Mouse (Mus musculus): Measurements from ENCODE around the gene Slc26a3.
"Not testable (repeated sequence)": the region's sequence is repeated elsewhere in the genome, so short reads cannot be mapped to it uniquely, and the experiment has no call there.

Gene Slc26a3

DNA sequence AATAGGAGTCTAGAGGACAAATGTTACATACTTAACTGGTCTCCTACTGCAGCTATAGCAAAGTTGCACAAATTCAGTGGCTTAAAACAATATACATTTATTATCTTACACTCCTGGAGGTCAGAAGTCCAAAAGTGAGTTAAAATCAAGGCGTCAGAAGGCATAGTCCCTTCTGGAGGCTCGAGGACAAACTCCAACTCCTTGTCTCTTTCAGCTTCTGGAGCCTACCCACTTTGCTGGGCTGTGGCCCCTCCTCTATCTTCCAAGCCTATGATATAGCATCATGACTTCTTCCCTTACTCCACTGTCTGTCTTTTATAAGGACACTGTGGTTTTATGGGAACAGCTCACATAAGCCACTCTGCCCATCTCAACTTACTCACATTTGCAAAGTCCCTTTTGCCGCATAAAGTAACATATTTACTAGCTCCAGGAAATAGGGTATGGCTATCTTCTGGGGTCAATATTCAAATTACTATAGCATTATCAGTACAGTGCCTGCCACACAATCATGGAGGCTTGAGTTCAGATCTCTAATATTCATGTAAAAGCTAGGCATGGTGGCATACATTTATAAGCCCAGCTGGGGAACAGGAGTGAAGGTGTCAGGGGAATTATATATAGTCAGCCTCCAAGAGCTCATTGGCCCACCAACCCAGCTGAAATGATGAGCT is 31.4 kb downstream of the Slc26a3 start:
- DNase-seq (ENCODE audit: low read depth in 1 of 2, low spot score in 2 of 2) = no peak

GRCm38 (mm10) chr12:31437791-31438190 is 47.1 kb downstream of the Slc26a3 start:
- no peak for DNase-seq (ENCODE audit: low read depth in 1 of 2, low spot score in 2 of 2)

DNA sequence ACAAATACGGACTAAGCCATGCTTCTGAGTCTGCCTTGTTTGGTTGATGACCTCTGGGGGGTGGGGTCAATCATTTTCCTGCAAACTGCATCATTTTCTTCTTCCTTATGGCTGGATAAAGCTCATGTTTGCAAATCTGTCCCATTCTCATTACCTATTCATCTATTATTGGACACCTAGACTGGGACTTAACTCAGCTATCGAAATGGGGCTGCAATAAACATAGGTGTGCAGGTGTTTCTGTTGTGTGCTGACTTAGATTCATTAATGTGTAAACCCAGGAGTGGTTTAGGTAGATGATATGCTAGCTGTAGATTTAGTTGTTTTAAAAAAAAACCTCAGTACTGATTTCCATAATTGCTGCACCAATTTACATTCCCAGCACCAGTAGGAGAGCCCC is 48.9 kb downstream of the Slc26a3 start:
- no peak for DNase-seq (ENCODE audit: low read depth in 1 of 2, low spot score in 2 of 2)

DNA sequence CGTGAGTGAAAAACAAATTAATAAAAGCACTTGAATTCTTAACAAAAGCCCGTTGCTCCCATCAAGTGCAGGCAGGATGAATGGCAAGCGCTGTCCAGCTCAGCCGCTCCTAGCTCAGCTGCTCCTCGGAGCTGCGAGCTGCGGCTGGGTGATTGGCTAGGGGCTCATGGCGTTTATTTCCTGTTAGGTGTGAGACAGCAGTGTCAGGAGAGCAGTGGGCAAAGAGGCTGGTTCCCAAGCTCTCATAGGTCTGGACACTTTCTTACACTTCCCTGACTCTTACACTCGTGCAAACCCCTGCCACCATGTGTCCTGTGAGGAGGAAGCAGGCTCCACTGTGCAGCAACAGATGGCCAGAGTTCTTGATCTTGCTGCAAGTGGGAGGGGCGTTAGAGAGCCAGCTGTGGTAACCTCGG is 53.5 kb downstream of the Slc26a3 start:
- no peak for DNase-seq (ENCODE audit: low read depth in 1 of 2, low spot score in 2 of 2)

DNA sequence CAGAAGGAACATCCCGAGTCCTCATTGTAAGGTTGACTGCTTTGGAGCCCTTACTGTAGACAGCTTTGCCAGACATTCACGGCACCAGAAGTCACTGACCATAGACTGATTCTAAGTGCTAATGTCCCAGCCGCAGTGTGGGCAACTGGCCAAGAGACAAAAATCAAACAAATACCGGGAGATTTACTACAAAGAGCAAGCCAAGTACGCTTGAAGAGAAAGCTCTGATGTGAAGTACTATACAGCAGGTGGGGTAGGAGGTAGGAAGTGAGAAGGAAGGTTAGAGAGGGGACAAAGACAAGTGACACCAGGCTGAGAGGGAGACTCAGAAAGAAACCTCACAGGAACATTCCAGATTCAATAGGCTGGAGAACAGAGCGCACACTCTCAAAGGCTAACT is 54.2 kb downstream of the Slc26a3 start:
- no peak for DNase-seq (ENCODE audit: low read depth in 1 of 2, low spot score in 2 of 2)

- DNase-seq (ENCODE audit: low read depth in 1 of 2, low spot score in 2 of 2) = no peak
These were observed 58.7 kb downstream of the Slc26a3 start for GRCm38 (mm10) chr12:31449341-31449740.

GRCm38 (mm10) chr12:31456271-31456670 is 65.6 kb downstream of the Slc26a3 start:
- no peak for DNase-seq (ENCODE audit: low read depth in 1 of 2, low spot score in 2 of 2)

- no peak for DNase-seq (ENCODE audit: low read depth in 1 of 2, low spot score in 2 of 2)
These were observed 67.8 kb downstream of the Slc26a3 start for GRCm38 (mm10) chr12:31458474-31458873.

GRCm38 (mm10) chr12:31460270-31460669 is 69.6 kb downstream of the Slc26a3 start:
- not testable (repeated sequence) for DNase-seq (ENCODE audit: low read depth in 1 of 2, low spot score in 2 of 2)

DNA sequence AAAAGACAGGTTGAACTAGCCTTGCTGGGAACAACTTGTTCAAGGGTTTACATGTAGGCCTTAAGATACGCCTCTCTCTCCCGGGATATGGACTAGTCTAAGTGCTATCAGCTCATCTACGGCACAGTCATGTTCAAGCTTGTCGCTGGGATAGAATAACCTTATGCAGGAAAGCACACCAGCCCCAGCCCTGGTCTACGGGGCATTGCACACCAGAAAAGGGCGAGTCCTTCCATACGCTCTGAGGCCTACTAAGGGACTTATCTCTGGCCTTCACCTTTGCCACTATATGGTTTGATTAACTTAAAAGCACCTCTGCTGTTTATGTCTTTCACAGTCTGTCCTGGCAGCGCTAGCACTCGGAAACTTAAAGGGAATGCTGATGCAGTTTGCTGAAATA is 70.7 kb downstream of the Slc26a3 start:
- DNase-seq (ENCODE audit: low read depth in 1 of 2, low spot score in 2 of 2) = no peak

DNA sequence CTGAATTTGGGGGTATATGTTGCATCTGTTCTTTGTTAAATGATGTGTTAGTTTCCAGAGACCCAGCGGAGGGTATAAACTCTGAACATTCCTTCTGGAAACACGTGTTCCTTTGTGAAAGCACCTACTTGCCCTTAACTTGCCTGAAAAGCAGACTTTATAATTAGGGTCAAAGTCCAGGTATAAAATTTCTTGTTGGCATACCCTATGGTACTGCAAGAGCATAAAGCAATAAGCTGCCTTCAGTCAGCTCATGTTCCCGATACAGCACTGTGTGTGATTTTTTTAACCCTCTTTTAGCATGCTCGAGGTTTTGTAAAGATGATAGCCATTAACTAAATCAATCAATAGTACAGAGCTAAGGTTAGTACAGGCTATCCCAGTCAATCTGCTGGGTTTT is 71.9 kb downstream of the Slc26a3 start:
- DNase-seq (ENCODE audit: low read depth in 1 of 2, low spot score in 2 of 2) = no peak

- not testable (repeated sequence) for DNase-seq (ENCODE audit: low read depth in 1 of 2, low spot score in 2 of 2)
These were observed 87.5 kb downstream of the Slc26a3 start for GRCm38 (mm10) chr12:31478182-31478581.

GRCm38 (mm10) chr12:31486431-31486830 is 95.8 kb downstream of the Slc26a3 start:
- DNase-seq (ENCODE audit: low read depth in 1 of 2, low spot score in 2 of 2) = no peak

- peak in 1 of 2 experiments; percentile 5 for DNase-seq (ENCODE audit: low read depth in 1 of 2, low spot score in 2 of 2)
These were observed 108.3 kb downstream of the Slc26a3 start for GRCm38 (mm10) chr12:31498936-31499313.

DNA sequence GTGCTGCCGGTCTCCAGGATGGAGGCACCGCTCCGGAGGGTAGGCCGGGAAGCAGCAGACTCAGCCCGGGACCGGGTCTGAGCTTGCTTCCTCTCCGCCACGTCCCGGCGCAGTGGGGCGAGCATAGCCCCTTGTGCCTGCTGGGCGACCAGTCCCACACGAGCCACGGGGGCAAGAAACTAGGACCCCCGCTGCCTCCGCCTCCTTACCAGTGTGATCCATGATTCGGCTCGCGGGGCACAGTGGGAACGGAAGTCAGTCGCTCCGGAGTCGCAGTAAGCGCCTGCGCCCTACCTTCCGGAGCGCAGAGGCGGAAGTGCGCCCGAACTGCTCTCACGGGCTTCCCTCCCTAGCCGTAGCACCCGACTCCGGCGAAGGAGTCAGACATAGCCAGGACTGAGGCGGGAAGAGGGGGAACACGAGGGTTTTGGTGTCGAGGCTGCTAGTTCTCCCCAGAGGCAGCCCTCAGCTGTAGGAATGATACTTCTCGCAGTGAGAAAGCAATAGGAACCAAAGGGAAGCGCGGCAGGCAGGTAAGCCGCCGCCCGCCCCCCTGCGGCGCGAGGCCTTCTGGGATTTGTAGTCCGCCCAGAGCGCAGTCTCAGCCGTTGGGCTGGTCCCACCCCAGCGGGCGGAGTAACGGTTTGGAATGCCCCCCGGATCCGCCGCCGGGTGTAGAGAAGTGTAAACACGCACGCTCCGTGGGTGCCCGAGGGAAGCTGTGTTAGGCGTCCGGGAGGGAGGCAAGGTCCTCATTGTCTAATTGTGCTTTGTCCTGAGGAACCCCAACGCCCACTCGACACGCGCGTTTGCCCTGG is 108.9 kb downstream of the Slc26a3 start, which contains the start of gene Cbll1:
Gene Cbll1, minus strand, starts transcription at position 303 of the 818 bp plus-strand sequence.
- peak; percentile 81 to 91 for DNase-seq (ENCODE audit: low read depth in 1 of 2, low spot score in 2 of 2)

DNA sequence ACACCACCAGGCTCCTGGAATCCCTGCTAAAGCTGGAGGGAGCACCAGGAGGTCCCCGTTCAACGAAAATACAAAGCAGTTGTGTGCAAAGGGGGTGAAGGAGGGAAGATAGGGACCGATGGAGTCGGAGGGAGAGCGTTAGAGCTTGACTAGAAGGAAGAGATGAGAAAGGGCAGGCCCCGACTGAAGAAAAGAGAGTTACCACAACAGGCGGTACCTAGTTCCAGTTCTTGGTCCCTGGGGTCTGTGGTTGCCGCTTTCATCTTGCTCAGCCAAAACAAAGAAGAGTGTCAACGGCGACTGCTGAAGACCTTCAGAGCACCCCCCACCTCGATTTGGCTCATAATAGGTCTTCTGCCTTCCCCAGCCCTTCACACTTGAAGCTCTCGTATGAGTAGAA is 109.5 kb downstream of the Slc26a3 start:
- no peak for DNase-seq (ENCODE audit: low read depth in 1 of 2, low spot score in 2 of 2)

DNA sequence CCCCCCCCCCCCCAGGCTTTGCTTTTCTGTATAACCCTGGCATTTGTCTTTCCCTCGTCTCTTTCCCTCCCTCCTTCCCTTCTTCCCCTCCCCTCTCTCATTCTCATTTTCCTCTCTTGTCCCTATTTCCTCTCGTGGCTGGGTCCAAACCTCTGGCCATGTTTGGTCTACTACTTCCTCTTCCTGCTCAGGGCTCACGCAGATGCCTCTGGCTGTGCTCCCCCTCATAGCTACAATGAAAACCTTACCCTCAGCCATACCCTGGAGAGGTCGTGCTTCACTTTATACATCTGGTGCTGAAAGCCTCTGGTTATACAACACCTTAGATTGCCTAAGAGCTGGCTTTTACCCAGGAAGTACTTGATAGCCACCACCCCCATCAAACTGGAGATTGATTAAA is 110.6 kb downstream of the Slc26a3 start:
- no peak for DNase-seq (ENCODE audit: low read depth in 1 of 2, low spot score in 2 of 2)

DNA sequence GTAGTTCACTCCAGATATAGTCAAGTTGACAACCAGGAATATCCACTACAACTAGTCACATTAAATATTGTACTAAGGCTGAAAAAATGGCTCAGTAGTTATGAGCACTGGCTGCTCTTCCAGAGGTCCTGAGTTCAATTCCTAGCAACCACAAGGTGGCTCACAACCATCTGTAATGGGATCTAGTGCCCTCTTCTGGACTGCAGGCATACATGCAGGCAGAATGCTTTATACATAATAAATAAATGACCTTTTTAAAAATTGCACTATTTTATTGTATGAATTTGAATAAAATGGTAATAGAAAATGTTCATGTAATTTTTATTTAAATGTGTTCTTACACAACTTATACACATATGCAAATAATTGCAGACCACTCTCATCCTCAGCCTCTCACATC is 112.5 kb downstream of the Slc26a3 start:
- DNase-seq (ENCODE audit: low read depth in 1 of 2, low spot score in 2 of 2) = no peak

GRCm38 (mm10) chr12:31507718-31508364 is 117.2 kb downstream of the Slc26a3 start:
- no peak for DNase-seq (ENCODE audit: low read depth in 1 of 2, low spot score in 2 of 2)

DNA sequence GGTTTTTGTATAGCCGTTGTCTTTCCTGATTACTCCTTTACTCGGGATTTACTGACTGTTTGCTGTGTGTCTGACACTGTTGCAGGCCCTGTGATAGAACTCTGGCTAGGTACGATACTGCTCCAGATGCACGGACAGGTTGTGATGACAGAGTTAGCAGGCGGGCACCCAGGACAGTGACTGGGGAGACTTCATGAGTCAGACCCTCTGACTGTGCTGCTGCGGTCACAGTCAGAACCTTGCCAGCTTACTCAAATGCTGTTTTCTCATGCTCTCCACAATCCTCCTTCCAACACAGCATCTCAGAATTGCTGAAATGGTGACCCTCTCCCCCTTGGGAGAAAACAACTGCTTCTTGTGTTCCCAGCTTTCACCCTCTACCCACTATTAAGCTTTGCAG is 117.8 kb downstream of the Slc26a3 start:
- DNase-seq (ENCODE audit: low read depth in 1 of 2, low spot score in 2 of 2) = no peak

DNA sequence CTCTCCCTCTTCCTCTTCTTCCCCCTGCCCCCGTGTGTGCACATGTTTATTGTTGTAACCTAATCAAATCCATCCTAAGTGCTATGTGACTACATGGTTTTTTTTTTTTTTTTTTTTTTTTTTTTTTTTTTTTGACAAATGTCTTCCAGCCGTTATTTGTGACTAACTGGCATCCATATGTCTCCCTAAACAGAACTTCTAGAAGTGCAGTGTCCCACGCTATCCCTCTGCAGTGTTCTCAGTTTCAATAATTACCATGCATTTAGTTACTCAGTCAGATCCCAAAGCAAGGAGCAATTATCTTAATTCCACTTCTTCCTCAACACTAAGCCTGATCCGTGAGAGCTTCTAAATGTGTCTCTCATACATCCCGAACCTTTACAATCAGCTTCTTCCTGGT is 120.5 kb downstream of the Slc26a3 start:
- DNase-seq (ENCODE audit: low read depth in 1 of 2, low spot score in 2 of 2) = no peak

All from monocyte, adult 2 months (primary cell).